Mouse (Mus musculus) embryonic facial prominence, embryonic 14.5 days (tissue): ENCODE data around the gene Zfp697. TPM values are rescaled to one million over a fixed set of nuclear protein-coding genes. Genes with fewer than 3 reads are reported as not detected.

Source experiments
- ATAC-seq: fragments of 200-750 bp; cut with Nextera tagmentation; 2 replicates; pipeline ENCODE4 v1.8.0; 2017; ENCODE audit warnings: low read depth, moderate number of reproducible peaks, moderate TSS enrichment
- DNase-seq: peaks from one replicate; pipeline ENCODE4 v3.0.0-alpha.2; 2015; ENCODE audit warnings: low spot score
- H3K27ac ChIP-seq: fragments of 300-500 bp; sonication (generic); replicated peaks from 2 replicates; pipeline ENCODE4 v1.5.1; 2014; ENCODE audit warnings: low read depth, mild to moderate bottlenecking, low read length, moderate library complexity
- H3K27me3 ChIP-seq: fragments of 300-500 bp; sonication (generic); replicated peaks from 2 replicates; pipeline ENCODE4 v1.6.1; 2014; ENCODE audit warnings: low read length; ENCODE audit not compliant: control insufficient read depth, insufficient read depth
- H3K36me3 ChIP-seq: fragments of 300-500 bp; sonication (generic); 2 replicates; pipeline ENCODE4 v1.6.1; 2014; ENCODE audit warnings: low read length, mixed read lengths; ENCODE audit not compliant: control insufficient read depth, insufficient read depth
- H3K4me1 ChIP-seq: fragments of 300-500 bp; sonication (generic); 2 replicates; pipeline ENCODE4 v1.6.1; 2014; ENCODE audit warnings: antibody characterized with exemption, low read length; ENCODE audit not compliant: control insufficient read depth, insufficient read depth
- H3K4me2 ChIP-seq: fragments of 300-500 bp; sonication (generic); 2 replicates; pipeline ENCODE4 v1.6.1; 2014; ENCODE audit warnings: low read depth, mild to moderate bottlenecking, low read length, moderate library complexity, mixed read lengths
- H3K4me3 ChIP-seq: fragments of 300-500 bp; sonication (generic); 2 replicates; pipeline ENCODE4 v1.5.1; 2014; ENCODE audit warnings: low read depth, mild to moderate bottlenecking, low read length
- H3K9ac ChIP-seq: fragments of 300-500 bp; sonication (generic); 2 replicates; pipeline ENCODE4 v1.6.1; 2014; ENCODE audit warnings: low read depth, mild to moderate bottlenecking, low read length, moderate library complexity, mixed read lengths
- H3K9me3 ChIP-seq: fragments of 300-500 bp; sonication (generic); 2 replicates; pipeline ENCODE4 v1.6.1; 2016; ENCODE audit warnings: low read length; ENCODE audit not compliant: control insufficient read depth
- WGBS: fragments of 180-500 bp; shearing (Covaris S2); extraction: QIAGEN DNeasy Blood & Tissue Kit; methylation state at CpG from one replicate; pipeline ENCODE4 v1.1.7; 2014; 5-methylcytosine and 5-hydroxymethylcytosine counted together
- polyA plus RNA-seq: library from polyadenylated mRNA; unstranded; fragments of >200 nt; fragmentation: Nextera tagmentation; extraction: Ambion mirVana; gene quantifications from 2 replicates; pipeline ENCODE4 v1.2.1, GENCODE M21; 2014

Gene Zfp697
- polyA plus RNA-seq, 1 experiment from 2014 or later = 4.8 TPM

DNA sequence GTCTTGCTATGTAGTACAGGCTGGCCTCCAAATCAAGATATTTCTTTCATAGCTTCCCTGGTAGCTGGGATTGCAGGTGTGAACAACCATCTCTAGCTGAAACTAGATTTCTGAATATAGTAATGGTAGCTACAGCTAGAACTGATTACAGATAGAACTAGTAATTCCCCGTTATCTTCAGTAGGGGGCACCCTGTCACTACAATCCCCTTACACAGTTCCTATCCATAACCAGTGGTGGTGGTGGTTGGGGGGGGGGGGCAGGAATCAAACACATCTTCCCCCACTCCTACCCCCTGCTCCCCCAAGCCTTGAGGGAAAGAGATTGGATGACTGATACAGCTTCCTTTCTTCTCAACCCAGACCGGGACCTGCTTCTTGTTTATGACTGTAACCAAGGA, 19.5 kb upstream of the Zfp697 start:
- no peak for DNase-seq

DNA sequence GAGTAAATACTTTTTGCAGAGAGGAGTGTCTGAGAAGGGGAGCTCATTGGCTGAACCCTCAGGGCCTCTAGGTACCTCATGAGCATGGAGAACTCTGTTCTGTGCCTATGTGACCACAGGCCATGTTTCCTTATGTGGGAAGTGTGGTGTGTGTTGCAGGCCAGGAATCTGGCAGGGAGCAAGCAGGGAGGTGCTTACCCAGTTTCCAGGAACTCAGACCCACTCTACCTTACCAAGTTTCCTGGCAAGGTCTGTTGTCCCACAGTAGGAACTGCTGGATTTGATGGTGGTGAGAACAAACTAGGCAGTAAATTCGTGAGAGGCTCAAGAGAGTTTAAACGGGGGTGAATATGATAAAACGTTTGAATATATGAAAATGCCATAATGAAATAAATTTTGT, 16.2 kb upstream of the Zfp697 start:
- H3K4me2 ChIP-seq = no peak overlapping the region
- H3K4me1 ChIP-seq = no peaks in the 10 kb centered on the region
- H3K27me3 ChIP-seq = no peaks in the 10 kb centered on the region
- H3K9ac ChIP-seq = no peak overlapping the region
- no peaks in the 10 kb centered on the region for H3K36me3 ChIP-seq
- no peak overlapping the region for H3K4me3 ChIP-seq
- ATAC-seq (no peak), DNase-seq (no peak)
- 0 out of 2 replicates have a peak, but pooled peaks cover 1% of the 10 kb centered on the region for H3K9me3 ChIP-seq
- no peak overlapping the region for H3K27ac ChIP-seq
- WGBS = 83% methylated on average over 3 of the region's 3 CpGs

More for the DNA sequence above, 19.5 kb upstream of the Zfp697 start:
- Histone ChIP-seq H3K4me1 (no peaks in the 10 kb centered on the region), H3K27ac (no peak overlapping the region), H3K27me3 (no peaks in the 10 kb centered on the region), H3K9me3 (no peaks in the 10 kb centered on the region), H3K36me3 (no peaks in the 10 kb centered on the region), H3K4me3 (no peak overlapping the region), H3K4me2 (no peak overlapping the region), H3K9ac (no peak overlapping the region)
- 29% methylated on average over 2 of the region's 2 CpGs for WGBS
- no peak for ATAC-seq

DNA sequence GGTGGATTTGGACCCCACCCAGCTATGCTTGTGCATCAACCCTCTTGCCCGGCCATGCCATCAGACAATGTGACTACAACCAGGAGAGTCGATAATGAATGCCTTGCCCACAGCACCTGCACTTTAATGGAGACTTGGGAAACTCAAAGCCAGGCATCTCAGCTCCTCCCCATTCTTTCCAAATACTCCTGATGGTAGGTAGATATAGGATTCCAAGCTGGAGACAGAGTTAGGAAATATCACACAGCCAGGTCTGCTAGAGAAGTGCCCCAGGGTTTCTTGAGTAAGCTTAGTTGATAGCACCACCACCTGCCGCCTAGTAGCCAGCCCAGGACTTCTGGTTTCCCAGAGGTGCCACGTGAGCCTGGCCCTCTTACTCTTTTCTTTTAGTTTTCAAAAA, 15.4 kb upstream of the Zfp697 start:
- no peaks in the 10 kb centered on the region for H3K27me3 ChIP-seq
- no peaks in the 10 kb centered on the region for H3K36me3 ChIP-seq
- 0 out of 2 replicates have a peak, but pooled peaks cover 9% of the 10 kb centered on the region for H3K9me3 ChIP-seq
- H3K27ac ChIP-seq = no peak overlapping the region
- no peaks in the 10 kb centered on the region for H3K4me1 ChIP-seq
- H3K4me2 ChIP-seq = no peak overlapping the region
- DNase-seq (no peak), ATAC-seq (no peak)
- no peak overlapping the region for H3K4me3 ChIP-seq
- no peak overlapping the region for H3K9ac ChIP-seq
- 72% methylated on average over 4 of the region's 4 CpGs for WGBS

DNA sequence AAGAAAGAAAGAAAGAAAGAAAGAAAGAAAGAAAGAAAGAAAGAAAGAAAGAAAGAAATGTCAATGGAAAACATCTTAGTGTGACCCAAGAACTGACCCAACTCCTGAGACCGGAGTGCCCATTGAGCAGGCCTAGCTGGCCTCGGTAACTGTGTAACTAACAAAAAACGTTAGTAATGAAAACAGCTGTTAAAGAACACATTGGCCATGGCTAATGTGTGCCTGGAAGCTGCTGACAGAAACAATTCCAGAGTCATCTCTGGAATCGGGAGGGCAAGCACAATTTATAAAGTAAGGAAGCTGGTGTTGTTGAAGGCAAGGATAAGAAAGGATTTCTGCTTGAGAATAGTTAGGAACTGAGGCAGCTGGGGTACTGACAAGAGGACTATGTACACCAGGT, 14.0 kb upstream of the Zfp697 start:
- DNase-seq = no peak
- no peaks in the 10 kb centered on the region for H3K36me3 ChIP-seq
- no peaks in the 10 kb centered on the region for H3K4me1 ChIP-seq
- H3K27ac ChIP-seq = no peak overlapping the region
- H3K4me2 ChIP-seq = no peak overlapping the region
- ATAC-seq = no peak
- 55% methylated on average over 4 of the region's 4 CpGs for WGBS
- H3K9me3 ChIP-seq = 0 out of 2 replicates have a peak, but pooled peaks cover 13% of the 10 kb centered on the region
- H3K27me3 ChIP-seq = no peaks in the 10 kb centered on the region
- no peak overlapping the region for H3K9ac ChIP-seq
- H3K4me3 ChIP-seq = no peak overlapping the region

DNA sequence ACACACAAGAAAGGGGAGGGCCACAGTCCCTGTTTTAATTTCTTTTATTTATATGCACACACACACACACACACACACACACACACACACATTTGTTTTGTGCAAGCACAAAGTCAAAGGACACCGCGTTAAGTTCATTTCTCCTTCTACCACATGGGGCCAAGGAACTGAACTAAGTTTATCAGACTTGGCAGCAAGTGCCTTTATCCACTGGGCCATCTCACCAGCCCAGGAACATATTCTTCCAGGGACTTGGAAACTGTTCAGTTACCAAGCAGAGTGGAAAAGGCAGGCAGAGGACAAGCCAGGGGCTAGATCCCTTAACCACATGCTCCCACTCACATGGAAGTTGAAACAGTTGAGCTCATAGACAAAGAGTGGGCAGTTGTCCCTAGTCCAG, 13.5 kb upstream of the Zfp697 start:
- H3K4me1 ChIP-seq = no peaks in the 10 kb centered on the region
- no peak for ATAC-seq
- H3K9me3 ChIP-seq = 0 out of 2 replicates have a peak, but pooled peaks cover 13% of the 10 kb centered on the region
- WGBS = 92% methylated on average over 2 of the region's 2 CpGs
- no peak overlapping the region for H3K27ac ChIP-seq
- H3K4me2 ChIP-seq = no peak overlapping the region
- no peaks in the 10 kb centered on the region for H3K36me3 ChIP-seq
- H3K4me3 ChIP-seq = no peak overlapping the region
- no peak for DNase-seq
- no peaks in the 10 kb centered on the region for H3K27me3 ChIP-seq
- H3K9ac ChIP-seq = no peak overlapping the region

DNA sequence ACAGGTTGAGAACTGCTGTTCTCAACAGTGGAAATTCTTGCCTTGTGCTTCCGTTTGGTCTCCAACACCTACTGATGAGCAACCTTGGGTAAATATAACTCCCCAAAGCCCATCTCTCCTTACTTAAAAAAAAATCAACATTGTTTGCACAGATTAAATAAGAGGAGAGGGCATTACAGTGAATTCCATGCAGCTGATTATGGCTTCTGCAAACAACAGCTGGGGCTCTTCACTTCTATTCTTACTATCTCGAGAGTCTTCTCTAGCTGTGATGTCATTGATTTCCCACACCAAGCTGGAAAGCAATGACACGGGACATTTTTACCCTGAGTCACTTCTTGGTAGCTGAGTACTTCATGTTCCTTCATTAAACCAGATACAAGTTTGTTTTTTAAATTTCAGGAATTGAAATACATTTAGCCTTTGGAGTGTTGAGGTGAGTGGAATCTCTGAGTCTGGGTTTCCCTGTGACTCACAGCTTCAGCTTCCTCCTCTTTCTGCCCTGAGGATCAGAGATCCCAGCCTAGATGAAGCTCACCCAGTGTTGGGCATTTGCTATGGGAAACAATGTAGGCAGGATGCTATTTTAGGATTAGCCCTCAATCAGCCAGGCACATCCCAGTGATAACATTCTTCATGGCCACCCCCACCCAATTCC, 8.1 kb upstream of the Zfp697 start:
- 67% methylated on average over 3 of the region's 3 CpGs for WGBS
- ATAC-seq = no peak
- Histone ChIP-seq H3K4me1 (no peaks in the 10 kb centered on the region), H3K4me3 (no peak overlapping the region), H3K27ac (no peak overlapping the region), H3K4me2 (no peak overlapping the region), H3K36me3 (no peaks in the 10 kb centered on the region), H3K27me3 (no peaks in the 10 kb centered on the region), H3K9me3 (0 out of 2 replicates have a peak, but pooled peaks cover 13% of the 10 kb centered on the region), H3K9ac (no peak overlapping the region)
- no peak for DNase-seq

DNA sequence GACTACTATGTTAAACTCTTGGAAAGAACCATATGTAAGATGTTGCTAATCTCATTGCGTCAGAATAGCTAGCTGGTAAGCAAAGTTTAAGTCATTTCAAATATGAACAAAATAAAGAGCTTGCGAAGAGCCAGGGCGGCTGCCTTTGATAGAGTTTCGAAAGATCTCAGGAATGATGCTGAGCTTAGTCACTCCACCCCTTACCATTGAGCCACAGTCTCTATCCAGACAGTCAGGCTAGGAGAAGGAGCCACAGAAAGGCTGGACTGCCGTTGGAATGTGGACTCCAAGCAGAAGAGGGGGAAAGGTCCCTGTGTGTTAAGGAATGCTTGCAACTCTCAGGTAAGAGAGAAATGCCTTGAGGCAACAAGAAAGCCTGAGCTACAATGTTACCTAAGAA, 7.3 kb upstream of the Zfp697 start:
- no peak overlapping the region for H3K4me3 ChIP-seq
- no peak overlapping the region for H3K9ac ChIP-seq
- no peak overlapping the region for H3K4me2 ChIP-seq
- 0 out of 2 replicates have a peak, but pooled peaks cover 13% of the 10 kb centered on the region for H3K9me3 ChIP-seq
- WGBS = 74% methylated on average over 5 of the region's 5 CpGs
- ATAC-seq = no peak
- H3K27me3 ChIP-seq = no peaks in the 10 kb centered on the region
- no peak for DNase-seq
- H3K27ac ChIP-seq = no peak overlapping the region
- no peaks in the 10 kb centered on the region for H3K4me1 ChIP-seq
- H3K36me3 ChIP-seq = no peaks in the 10 kb centered on the region

DNA sequence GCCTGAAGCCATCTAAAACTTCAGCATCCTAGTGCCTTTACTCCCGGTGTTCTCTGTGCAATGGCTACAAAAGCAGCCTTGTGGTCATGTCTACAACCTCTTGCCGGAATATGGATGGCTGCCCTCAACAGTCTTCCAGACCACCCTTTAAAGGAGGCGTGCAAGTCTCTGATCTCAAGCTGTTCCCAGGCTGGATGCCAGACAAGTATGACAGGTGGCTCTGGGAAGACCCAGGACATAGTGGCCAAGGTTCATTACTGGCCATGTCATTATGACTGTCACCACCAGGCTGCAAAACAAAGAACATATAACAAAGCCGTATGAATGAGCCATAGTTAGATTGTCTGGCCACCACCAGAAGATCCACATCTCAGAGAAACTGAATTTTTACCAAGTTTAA, 4.0 kb upstream of the Zfp697 start:
- Histone ChIP-seq H3K4me2 (no peak overlapping the region), H3K36me3 (no peaks in the 10 kb centered on the region), H3K27me3 (no peaks in the 10 kb centered on the region), H3K9me3 (no peaks in the 10 kb centered on the region), H3K27ac (no peak overlapping the region), H3K4me1 (peaks cover 4% of the 10 kb centered on the region), H3K4me3 (no peak overlapping the region), H3K9ac (no peak overlapping the region)
- DNase-seq (no peak), ATAC-seq (no peak)
- 84% methylated on average over 4 of the region's 4 CpGs for WGBS

DNA sequence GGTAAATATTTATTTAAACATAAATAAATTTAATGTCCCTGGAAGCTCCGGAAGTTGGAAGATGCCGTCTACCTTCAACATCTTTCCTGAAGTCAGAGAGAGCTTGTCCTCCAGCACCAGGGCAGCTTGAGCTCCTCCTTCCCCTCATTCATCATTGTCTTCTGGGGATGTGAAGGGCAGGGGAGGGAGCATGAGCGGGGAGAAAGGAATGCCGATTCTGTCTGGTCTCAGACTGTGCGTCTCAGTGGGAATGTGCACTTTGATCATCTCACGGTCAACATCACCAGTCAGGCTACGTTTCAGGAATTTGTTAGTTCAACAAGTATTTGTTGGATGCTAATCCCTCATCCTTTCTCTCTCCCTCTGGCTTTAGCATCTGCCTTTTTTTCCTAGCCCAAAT, 3.0 kb upstream of the Zfp697 start:
- Histone ChIP-seq H3K4me1 (peaks cover 6% of the 10 kb centered on the region), H3K9ac (no peak overlapping the region), H3K27me3 (no peaks in the 10 kb centered on the region), H3K4me2 (no peak overlapping the region), H3K36me3 (no peaks in the 10 kb centered on the region), H3K4me3 (no peak overlapping the region), H3K27ac (no peak overlapping the region), H3K9me3 (no peaks in the 10 kb centered on the region)
- DNase-seq (no peak), ATAC-seq (no peak)
- 17% methylated on average over 7 of the region's 7 CpGs for WGBS
